Mouse (Mus musculus): ENCODE measurements around the gene Pik3c2b.

Pik3c2b gene

GRCm38 (mm10) chr1:133073327-133073856, 27.9 kb downstream of the Pik3c2b start:
- peak; percentile 11 to 43 for DNase-seq (ENCODE audit: low spot score in 2 of 2)

DNA sequence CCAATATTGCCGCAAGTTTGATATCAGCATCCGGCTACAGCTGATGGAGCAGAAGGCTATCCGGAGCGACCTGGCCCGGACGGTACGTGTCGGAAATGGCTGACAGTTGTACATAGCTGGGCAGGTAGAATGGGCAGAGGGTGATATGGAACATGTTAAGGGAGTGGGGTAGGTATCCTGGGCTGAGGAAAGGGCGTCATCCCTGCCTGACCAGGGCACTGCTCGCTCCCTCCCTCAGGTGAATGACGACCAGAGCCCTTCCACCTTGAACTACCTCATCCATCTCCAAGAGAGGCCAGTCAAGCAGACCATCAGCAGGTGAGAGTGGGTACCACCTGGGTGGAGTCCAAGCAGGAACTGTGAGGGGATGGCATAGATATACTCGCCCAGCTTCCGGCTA, 29.1 kb downstream of the Pik3c2b start:
- DNase-seq (ENCODE audit: low spot score in 2 of 2) = no peak

DNA sequence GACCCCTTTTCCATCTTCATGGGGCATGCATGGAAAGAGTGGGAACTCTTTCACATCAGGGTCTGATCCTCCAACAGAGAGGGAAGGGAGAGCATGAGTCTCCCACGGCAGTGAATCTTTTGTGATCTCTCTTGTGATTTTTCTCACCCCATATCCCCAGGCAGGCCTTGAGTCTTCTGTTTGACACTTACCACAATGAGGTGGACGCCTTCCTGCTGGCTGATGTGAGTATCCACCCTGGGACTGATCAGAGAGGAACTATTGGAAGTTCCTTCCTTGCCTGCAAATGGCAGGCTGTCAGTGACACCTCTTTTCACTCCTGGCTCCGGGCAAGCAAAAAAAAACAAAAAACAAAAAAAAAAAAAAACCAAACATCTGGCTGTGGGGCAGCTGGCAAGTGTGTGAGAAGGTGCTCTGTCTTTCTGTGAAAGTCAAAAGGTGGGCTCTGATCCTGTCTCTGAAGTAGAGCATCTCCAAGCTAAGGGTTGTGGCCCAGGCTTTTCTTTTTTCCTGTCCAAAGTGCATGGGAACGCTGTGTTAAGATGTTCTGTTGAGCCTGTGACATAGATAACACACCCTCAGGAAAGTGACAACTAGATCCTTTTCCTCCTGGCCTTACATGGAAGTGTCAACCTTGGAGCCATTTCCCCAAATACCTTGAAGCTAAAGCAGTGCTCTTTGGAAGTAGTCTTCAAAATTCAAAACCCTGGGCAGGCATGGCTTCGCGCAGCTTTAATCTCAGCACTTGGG, 30.4 kb downstream of the Pik3c2b start:
- DNase-seq (ENCODE audit: low spot score in 2 of 2) = no peak

DNA sequence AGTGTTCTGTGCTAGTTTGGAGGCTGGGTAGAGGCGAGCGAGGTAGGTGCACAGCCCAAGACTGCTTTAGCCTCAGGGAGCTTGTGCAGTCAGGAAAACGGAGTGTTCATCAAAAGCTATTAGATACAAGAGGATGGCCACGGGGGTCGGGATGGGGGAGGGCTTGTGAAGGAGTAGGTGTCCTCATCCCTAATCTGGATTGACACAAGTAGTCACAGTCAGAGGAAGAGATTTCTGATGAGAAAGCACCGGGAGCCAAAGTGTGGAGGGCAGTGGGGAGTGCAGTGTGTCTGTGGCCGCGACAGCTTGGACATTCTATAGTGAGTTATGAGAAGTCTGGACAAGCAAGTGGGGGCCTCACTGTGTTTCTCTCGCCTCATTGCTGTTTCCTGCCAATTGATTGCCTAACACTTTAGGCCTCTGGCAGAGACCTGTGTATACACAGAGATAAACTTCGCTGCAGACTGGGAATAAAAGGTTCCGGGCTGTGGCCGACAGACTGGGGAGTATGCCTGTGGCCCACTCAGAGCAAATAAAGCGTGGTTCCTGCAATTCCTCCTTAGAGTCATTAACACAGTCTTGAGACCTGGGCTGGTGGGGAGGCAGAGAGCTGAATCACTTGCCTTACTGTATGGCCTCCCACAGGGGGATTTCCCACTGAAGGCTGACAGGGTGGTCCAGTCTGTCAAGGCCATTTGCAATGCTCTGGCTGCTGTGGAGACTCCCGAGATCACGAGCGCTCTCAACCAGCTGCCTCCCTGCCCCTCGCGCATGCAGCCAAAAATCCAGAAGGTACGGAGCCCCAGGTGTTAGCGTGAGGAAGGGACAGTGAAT, 31.4 kb downstream of the Pik3c2b start:
- DNase-seq (ENCODE audit: low spot score in 2 of 2) = no peak

DNA sequence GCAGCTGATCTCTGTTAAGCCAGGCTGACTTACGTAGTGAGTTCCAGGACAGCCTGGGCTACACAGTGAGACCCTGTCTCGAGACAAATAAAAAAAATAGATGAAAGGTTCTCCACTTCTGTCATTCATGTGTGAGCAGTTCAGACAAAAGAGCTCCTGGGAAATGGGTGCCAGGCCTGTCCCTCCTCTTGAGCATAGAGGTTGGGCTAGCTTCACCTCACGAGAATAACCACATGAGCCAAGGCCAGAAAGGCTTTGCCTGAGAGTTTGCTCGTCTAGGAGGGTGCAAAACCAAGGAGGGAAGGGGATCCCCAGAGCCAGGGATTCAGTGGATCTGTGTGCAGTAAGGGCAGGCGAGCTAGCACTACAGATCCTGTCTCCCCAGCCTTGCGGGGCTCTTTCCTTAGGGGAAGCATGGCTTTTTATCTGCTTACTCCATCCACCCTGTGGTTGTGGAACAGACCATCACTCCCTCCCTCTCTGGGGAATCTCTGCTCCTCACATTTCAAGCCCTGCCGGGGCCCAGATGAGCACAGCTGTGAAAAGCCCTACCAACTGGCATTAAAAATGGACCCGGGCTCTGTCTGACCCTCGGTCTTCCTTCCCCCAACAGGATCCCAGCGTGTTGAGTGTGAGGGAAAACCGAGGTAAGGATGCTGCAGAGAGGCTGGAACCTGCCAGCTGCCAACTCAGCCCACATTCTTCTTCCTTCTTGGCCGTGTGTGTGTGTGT, 32.3 kb downstream of the Pik3c2b start:
- DNase-seq (ENCODE audit: low spot score in 2 of 2) = no peak

- no peak for DNase-seq (ENCODE audit: low spot score in 2 of 2)
These were observed 32.9 kb downstream of the Pik3c2b start for GRCm38 (mm10) chr1:133078338-133078727.

DNA sequence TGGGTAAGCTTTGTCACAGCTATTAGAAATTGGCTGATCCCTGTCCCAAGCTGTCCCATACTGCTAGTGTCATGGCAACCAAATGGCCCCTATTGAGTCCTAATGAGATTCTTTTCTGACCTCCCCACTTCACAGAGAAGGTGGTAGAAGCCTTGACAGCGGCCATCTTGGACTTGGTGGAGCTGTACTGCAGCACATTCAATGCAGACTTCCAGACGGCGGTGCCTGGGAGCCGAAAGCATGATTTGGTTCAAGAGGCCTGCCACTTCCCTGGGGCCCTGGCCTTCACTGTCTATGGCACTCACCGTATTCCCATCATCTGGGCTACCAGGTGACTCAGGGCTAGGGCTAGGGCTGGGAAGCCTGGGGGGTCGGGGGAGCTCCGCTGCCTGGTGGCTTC, 34.0 kb downstream of the Pik3c2b start:
- no peak for DNase-seq (ENCODE audit: low spot score in 2 of 2)

DNA sequence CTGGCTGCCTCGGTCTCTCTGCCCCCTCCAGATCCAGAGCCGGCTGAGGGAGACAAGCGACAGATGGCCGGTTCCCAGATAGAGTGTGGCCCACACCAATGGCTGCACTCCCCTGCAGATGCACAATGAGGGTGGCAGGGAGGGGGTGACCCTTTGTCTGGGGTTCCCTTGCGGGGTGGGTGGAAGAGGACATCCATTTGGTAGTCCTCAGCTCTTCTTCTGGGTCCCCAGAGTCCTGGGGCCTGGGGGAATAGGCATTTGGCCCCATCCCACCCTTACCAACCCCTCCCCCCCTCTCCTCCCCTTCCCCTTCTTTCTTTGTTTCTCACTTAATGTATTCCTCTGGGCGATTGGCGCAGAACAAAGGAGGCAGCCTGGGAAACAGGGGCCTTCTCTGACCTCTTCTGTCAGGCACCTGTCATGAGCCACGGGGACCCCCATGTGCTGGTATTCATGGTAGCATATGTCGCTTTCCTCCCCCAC, 34.7 kb downstream of the Pik3c2b start:
- DNase-seq (ENCODE audit: low spot score in 2 of 2) = no peak

GRCm38 (mm10) chr1:133080717-133081116, 35.2 kb downstream of the Pik3c2b start:
- DNase-seq (ENCODE audit: low spot score in 2 of 2) = no peak

DNA sequence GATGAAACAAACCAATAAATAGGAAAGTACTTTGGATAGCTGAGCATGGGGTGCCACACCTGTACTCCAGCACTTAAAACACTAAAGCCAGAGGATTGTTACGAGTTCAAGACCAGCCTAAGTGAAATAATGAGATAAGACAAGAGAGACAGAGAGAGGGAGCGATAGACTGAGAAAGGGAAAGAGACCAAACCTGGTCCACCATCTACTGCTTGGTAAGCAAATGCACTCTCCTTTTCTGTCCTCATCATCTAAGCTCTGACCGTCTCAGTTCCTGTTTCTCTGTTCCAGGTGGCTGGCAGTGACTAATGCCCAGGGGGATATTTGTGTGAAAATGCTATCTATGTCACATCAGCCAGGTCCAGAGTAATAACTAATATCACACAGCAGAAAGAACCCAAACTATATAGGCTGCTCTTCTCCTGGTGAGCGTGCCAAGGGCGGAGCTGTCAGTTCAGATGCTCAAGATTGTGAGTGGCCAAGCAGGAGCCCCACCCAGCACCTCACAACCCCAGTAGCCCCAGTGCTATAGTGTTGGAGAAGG, 37.6 kb downstream of the Pik3c2b start:
- DNase-seq (ENCODE audit: low spot score in 2 of 2) = no peak

DNA sequence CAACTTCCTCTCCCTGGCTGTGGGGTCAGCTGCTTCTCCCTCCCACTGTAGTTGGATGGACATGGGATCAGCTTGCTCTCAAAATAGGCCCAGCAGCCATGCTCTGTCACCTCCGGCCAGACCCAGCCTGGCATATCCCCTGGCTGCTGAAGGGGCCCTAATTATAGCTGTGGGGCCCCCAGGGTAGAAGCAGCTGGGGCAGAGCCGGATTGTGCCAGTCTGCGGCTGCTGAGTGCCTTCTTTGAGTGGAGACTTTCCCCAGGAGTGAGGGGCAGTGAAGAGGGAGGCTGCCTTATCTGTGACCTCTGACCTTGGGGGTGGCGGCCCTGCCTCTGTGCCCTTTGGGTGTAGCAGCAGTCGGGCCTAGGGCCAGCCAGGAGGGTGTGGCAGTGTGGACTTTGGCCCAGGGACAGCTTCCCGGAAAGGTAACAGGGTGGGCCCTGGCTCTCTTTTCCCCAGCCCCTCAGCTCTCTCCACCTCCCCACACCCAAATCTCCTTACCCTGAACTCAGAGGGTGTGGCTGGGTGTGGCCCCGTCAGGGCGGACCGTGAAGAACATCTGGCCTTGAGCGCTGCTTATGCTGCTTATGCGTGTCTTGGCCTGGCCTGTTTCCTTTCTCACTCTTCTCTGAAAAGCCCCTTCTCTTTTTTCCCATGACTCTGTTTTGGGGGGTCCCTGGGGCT, 38.6 kb downstream of the Pik3c2b start:
- DNase-seq (ENCODE audit: low spot score in 2 of 2) = no peak

DNA sequence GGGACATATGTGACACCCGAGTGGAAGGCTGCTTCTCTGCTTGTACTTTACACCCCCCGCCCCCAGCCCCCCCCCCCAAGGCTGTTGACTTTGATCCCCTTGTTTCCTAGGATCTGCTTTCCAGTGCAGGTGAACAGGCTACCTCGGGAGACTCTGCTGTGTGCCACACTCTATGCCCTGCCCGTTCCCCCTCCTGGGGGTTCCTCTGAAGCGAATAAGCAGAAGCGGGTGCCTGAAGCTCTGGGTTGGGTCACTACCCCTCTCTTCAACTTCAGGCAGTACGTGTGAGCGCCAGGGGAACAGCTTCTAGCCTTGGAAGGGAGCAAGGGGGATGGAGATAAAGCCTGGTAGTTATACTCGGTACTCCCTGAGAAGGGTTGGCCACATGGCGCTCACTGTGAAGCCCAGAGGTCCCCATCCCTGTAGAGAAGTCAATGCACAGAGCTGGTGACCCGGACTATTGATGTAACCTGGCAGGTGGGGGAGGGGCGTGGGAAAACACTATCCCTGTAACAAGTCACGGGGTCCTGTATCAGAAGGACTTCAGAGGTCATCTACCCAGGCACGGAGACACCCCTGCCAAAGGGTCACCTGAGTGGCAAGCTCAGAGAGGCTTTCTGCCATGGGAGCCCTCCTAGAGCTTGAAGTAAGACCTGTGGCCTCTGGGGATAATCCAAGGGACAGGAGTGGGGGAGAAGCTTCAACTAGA, 39.4 kb downstream of the Pik3c2b start:
- no peak for DNase-seq (ENCODE audit: low spot score in 2 of 2)

DNA sequence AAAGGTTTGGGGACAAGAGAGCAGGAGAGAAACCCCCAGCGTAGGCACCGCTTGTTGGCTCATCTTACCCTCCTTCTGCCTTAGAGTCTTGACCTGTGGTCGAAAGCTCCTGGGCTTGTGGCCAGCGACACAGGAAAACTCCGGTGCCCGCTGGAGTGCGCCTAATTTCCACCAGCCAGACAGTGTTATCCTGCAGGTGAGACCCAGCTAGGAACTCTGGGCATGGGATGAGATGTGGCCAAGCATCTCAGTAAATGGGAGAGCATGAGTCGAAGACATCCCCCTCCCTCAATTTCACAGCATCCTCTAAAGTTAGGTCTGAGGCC, 39.9 kb downstream of the Pik3c2b start:
- no peak for DNase-seq (ENCODE audit: low spot score in 2 of 2)

GRCm38 (mm10) chr1:133086804-133087203, 41.3 kb downstream of the Pik3c2b start:
- no peak for DNase-seq (ENCODE audit: low spot score in 2 of 2)

GRCm38 (mm10) chr1:133087206-133087905, 41.9 kb downstream of the Pik3c2b start:
- DNase-seq (ENCODE audit: low spot score in 2 of 2) = peak in 1 of 2 experiments; percentile 54

DNA sequence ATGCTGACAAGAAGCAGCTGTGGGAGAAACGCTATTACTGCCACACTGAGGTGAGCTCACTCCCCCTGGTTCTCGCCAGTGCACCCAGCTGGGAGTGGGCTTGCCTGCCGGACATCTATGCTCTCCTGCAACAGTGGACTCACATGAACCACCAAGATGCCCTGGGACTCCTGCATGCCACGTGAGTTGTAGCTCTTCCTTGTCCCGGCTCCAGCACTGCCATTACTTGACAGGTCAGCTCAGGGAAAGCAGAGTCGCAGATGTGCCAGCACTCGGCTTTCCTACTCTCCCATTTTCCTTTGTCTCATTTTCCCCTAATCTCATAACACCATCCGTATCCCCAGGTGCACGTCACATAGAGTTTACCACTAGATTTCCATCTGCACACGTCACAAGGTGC, 42.7 kb downstream of the Pik3c2b start:
- DNase-seq (ENCODE audit: low spot score in 2 of 2) = no peak

DNA sequence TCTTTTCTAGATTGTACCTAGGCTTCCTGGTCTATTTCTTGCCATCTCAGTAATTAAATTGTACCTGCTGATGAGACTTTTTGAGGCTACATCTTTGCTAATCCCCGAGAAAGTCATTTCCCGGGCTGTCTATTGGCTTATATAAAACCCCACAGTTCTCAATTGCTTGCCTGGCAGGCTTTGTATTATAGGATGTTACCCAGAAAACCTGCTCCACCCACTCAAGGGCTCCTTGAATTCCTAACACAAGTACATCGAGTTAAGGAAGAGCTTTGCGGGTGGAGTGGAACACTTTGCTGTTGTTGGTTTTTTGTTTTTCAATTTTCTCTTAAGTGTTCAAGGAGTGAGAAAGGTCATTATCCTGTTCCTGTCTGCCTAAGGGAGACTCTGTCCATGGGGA, 43.9 kb downstream of the Pik3c2b start:
- DNase-seq (ENCODE audit: low spot score in 2 of 2) = no peak

DNA sequence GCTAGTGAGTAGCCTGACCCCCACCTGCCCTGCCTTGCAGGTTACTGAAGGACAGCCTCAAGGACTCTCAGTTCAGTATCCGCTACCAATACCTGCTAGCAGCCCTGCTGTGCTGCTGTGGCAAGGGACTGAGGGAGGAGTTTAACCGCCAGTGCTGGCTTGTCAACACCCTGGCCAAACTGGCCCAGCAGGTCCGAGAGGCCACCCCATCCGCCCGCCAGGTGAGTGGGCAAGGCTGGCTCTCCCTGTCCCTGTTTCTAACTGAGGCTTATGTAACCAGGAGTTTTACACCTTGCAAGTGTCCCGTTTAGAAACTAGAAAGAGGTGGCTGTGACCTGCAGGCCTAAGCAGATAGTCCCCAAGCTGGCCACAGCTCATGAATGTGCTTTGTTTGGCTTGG, 45.2 kb downstream of the Pik3c2b start:
- DNase-seq (ENCODE audit: low spot score in 2 of 2) = no peak

DNA sequence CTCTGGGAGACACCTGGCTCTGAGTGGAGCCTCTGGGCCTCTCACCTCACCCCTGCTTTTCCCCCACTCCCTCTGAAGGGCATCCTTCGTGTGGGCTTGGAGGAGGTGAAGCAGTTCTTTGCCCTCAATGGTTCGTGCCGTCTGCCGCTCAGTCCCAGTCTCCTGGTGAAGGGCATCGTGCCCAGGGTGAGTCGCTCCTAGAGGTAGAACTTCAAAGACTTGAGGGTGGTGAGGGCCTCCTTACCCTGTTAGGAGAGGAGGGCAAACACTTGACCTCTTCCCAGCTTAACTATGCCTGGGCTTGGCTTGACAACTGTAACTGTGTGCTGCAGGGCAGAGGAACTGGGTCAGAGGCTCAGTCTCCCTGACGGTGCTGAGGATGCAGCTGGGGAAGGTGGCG, 46.0 kb downstream of the Pik3c2b start:
- DNase-seq (ENCODE audit: low spot score in 2 of 2) = no peak

GRCm38 (mm10) chr1:133093719-133094118, 48.3 kb downstream of the Pik3c2b start:
- DNase-seq (ENCODE audit: low spot score in 2 of 2) = no peak

All from thymus, postnatal 10 days (tissue).